Mouse (Mus musculus) embryo, embryonic 10.5 days (tissue): ENCODE measurements at regions not wholly inside any gene's neighbourhood (a gene's known extent, or its start where the extent isn't known, plus 50 kb on each side); places are given as distances from the start of the nearest gene placed in this dataset.
"Not testable (repeated sequence)": the region's sequence is repeated elsewhere in the genome, so short reads cannot be mapped to it uniquely, and the experiment has no call there.

Experiments
- DNase-seq: peaks from one replicate; pipeline ENCODE4 v3.0.0-alpha.2; 2015; ENCODE audit warnings: low spot score

DNA sequence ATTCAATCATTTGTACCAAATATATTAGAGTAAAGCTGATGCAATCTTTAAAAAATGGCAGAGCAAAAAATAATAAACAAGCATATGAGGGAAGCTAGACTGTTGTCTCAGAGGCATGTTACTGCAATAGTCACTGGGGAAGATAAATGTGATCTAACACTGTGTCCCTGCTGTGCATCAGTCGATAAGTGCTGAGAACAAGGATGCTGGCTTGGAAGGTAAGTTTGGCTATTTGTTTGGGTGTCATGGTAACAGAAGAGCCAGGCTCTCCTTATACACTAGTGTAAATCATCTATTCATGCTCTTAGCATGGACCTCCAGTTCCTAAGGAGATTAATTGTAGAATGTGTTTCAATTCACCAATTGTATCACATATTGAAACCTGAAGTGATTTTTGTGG is 102.0 kb upstream of the Ghr start:
- no peak for DNase-seq

DNA sequence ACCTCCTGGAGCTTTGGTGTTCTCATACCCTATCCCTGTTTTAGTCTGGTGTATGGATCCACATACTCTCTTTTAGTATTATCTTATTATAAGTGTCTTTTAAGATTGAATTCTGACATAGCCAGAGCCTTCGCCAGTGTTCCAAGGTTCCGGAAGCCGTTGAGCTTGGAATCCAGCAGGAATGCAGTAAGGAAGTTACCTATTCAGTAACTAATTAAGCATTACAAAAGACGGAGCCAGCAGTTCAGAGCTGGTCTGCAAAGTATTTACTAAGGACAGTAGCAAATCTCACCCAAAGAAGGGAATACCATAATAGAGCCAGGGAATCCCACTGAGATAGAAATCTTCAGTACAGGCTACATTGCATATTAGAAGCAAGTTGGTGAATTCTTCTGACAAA is 93.7 kb upstream of the Ghr start:
- DNase-seq: not testable (repeated sequence)

DNA sequence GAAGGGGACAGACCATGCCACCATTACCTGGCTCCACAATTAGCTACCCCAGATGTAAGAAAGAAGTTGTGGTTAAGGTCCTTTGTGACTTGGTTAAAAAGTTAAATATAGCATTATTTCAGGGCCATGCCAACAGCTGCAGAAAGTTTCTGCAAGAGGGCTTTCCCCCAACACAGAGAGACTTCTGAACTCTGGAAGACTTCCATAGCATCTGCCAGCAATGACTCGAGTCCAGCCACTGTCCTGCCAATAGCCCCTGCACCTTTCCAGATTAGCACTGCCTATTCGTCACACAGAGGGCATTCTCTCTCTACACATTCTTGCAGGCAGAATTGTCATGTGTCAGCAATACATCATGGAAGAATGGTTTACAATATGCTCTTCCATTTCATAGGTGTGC is 89.3 kb upstream of the Ghr start:
- DNase-seq: no peak

DNA sequence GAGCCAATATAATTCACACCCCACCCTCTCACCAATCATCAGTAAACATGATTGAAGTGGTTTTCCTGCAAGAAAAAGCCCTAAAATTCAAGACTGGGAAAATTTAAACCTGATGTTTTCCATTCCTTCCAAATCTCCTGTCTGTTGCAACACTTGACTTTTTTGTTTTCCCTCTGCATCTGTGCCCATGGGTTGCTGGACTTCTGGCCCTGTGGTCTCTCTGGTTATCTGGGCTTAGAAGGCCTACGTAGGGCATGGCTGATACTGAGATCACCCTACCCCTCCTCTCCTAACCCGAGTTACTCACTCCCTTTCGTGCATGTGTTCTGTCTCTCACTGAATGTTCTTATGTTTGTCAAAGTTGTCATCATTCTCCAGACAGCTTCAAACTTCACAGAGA is 87.9 kb upstream of the Ghr start:
- DNase-seq: no peak

DNA sequence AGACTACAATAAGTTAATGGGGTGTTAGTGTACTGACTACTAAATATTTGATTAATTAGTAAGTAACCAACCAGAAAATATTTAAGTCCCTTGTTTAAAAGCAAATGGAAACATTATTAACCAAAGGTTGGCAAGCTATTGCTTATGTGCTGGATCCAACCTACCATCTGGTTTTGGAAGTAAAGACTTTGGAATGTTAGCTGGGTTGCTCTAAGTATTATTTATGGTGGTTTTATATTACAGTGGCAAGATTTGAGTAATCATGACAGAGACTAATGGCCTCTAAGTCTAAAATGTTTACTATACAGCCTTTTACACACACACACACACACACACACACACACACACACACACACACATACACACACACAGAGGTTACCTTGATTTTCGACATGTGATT is 86.1 kb upstream of the Ghr start:
- DNase-seq: no peak

DNA sequence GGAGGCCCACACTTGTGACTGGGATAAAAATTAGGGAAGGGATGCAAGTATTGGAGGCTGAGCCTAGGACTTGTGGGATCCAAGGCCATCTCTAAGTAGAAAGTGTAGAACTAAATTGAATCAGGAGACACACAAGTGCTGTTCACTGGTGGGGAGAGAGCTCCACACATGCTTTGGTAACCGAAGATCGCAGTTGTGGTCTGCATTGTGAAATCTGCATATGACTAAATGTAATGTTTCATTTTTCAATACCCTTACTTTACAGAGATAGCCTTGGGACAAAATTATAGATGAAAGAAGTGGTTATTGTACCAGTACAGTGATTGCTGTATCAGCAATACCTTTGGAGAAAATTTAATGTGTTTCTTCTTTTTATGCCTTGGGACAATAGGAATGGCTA is 85.6 kb upstream of the Ghr start:
- no peak for DNase-seq

DNA sequence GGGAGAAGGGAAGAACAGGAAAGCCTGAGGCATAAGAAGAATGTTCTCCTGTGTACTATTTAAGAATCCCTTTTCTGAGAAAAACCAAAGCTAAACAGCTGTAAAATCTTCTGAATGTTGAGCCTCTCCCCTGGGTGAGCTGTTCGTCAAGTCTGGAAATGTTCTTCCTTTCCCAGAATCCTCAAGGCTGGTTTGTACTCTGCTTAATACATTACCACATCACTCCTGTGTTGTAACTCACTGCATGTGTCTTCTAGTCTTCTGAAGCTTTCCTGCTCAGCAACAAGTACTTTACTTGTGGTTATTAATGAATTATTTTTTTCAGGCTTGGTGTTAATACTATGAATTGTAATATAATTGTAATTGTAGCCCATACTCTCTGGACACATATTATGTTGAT is 65.4 kb upstream of the Ghr start:
- no peak for DNase-seq

DNA sequence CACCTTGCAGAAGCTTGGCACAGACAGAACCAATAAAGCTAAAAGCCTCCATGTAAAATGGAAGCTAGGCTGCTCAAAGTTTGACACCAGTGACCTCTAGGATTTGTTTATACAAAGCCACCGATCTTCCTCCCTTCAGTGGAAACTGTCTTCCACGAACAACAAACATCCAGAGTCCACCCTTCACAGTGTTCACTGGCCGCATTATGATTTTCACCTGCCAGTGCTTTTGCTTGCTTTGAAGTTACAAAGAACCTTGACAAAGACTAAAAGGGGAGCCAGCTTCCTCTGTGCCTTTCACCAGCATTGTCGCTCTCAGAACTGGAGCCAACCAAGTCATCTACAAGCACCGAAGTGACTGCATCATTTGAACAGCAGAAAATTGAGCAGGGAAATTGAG is 56.8 kb upstream of the Ghr start:
- DNase-seq: no peak
